Mouse (Mus musculus) lung, adult 2 months (tissue): Measurements from ENCODE around the gene Prtg. TPM values are rescaled to one million over a fixed set of nuclear protein-coding genes. Genes with fewer than 3 reads are reported as not detected.

Experiments used
- DNase-seq: peaks from one replicate; pipeline ENCODE4 v3.0.0; 2022
- H3K4me1 ChIP-seq: fragments of 200-500 bp; 2 replicates; pipeline ENCODE4 v1.6.1; 2011; ENCODE audit warnings: low read length; ENCODE audit not compliant: control insufficient read depth, insufficient read depth
- H3K4me3 ChIP-seq: fragments of 200-500 bp; replicated peaks from 2 replicates; pipeline ENCODE3; 2011; ENCODE audit warnings: low read depth, mild to moderate bottlenecking, control low read depth, low read length; ENCODE audit errors: extremely low read depth
- CTCF ChIP-seq: fragments of 200-500 bp; IDR thresholded peaks from 2 replicates; pipeline ENCODE4 v1.5.1; 2011; ENCODE audit warnings: mild to moderate bottlenecking, low read length, control low read depth; ENCODE audit not compliant: insufficient read depth
- POLR2A ChIP-seq: fragments of 200-500 bp; IDR thresholded peaks from 2 replicates; pipeline ENCODE4 v1.6.1; 2011; ENCODE audit warnings: low read depth, mild to moderate bottlenecking, control low read depth, low read length, borderline replicate concordance; ENCODE audit errors: extremely low read depth
- WGBS: fragments of 180-500 bp; shearing (Covaris S2); methylation state at CpG from one replicate; pipeline ENCODE4 v1.1.7; 2018; 5-methylcytosine and 5-hydroxymethylcytosine counted together
- polyA plus RNA-seq: library from polyadenylated mRNA; depleted of rRNA; stranded (reverse); fragments of >200 nt; gene quantifications from 2 replicates; pipeline ENCODE4 v1.2.3, GENCODE M21; 2012

Gene Prtg
- polyA plus RNA-seq, 1 experiment = 0.04 TPM

GRCm38 (mm10) chr9:72782121-72782520, 24.6 kb upstream of the Prtg start:
- TF ChIP-seq POLR2A (no peak), CTCF (no peak)
- DNase-seq = no peak
- 33% methylated on average over 8 of the region's 8 CpGs for WGBS
- Histone ChIP-seq H3K4me3 (no peak overlapping the region), H3K4me1 (no peaks in the 10 kb centered on the region)

DNA sequence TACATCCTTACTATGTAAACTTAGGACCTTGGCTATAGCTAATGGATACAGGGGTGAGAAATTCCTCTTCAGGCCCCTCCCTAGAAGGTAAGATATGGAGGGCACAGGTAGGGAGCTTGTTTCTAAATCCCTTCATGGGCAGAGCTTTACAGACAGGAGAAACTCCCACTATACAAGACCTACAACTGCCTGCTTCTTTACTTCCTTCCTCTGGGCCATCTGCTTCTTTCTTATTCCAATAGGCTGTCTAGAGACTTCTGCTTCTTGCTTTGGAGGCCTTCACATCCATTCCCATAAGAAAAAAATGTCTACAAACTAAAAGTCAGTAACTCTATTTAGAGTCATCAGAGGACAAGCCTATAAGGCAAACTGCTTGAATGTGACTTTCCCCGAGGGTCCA, 18.9 kb upstream of the Prtg start:
- Histone ChIP-seq H3K4me1 (no peaks in the 10 kb centered on the region), H3K4me3 (no peak overlapping the region)
- DNase-seq = no peak
- TF ChIP-seq CTCF (no peak), POLR2A (no peak)
- 81% methylated on average over 1 of the region's 1 CpGs for WGBS

DNA sequence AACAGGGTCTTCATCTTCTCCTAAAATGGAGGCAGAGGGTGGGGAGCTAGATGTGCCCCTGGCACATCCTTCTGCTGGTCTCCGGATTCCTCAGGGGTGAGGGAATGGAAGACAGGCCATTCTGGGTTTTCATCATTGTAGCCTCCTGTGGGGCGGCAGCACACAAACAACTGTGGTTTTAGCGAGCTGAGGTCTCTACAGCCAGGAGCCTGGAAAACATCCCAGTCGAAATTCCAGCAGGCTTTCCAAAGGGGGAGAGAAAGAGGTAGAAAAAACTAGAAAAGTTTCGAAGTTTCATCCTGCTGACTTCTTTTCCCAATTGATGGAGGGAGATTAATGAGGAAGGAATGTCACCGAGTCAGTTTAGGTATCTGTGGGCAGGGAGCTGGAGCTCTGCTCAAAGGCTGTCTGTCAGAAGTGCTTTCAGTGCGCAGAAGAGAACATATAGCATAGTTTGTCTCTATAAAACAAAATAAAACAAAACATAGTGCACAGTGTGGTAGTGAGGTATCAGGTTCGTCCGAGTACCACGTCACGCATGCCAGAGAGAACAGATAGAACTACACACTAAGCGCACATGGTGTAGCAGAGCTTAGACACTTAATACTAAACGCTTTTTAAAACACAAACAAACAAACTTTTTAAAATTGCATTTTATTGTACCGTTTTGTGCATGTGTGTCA, 16.0 kb upstream of the Prtg start:
- no peak overlapping the region for H3K4me3 ChIP-seq
- no peak for DNase-seq
- WGBS = 57% methylated on average over 14 of the region's 14 CpGs
- TF ChIP-seq CTCF (no peak), POLR2A (no peak)
- no peaks in the 10 kb centered on the region for H3K4me1 ChIP-seq

- Histone ChIP-seq H3K4me1 (no peaks in the 10 kb centered on the region), H3K4me3 (no peak overlapping the region)
- TF ChIP-seq CTCF (no peak), POLR2A (no peak)
- no peak for DNase-seq
- WGBS = 25% methylated on average over 10 of the region's 10 CpGs
Measured at GRCm38 (mm10) chr9:72791213-72791582, 15.5 kb upstream of the Prtg start.

DNA sequence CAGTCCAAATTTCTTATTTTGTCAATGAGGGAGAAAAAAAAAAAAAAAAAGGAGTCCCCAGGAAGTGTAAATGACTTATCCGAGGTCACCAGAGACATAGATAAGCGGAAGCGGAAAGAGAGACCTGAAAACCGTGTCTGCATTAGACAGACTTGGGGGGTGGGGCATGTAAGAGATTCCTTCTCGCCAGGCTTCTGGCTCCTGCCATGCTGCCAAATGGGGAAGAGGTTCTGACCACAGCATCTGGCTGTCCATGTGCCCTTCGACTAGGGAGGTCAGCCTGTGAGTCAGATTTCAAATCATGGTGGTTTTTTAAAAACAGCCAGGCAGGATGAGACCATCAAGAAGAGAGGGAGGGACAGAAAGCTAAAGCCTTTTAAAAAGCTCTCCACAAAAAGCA, 15.0 kb upstream of the Prtg start:
- Histone ChIP-seq H3K4me1 (no peaks in the 10 kb centered on the region), H3K4me3 (no peak overlapping the region)
- TF ChIP-seq CTCF (no peak), POLR2A (no peak)
- WGBS = 22% methylated on average over 6 of the region's 6 CpGs
- DNase-seq = no peak

GRCm38 (mm10) chr9:72795243-72795642, 11.4 kb upstream of the Prtg start:
- Histone ChIP-seq H3K4me3 (no peak overlapping the region), H3K4me1 (no peaks in the 10 kb centered on the region)
- DNase-seq = no peak
- WGBS = 83% methylated on average over 3 of the region's 3 CpGs
- TF ChIP-seq CTCF (no peak), POLR2A (no peak)

- Histone ChIP-seq H3K4me3 (peak overlapping the region; percentile 21), H3K4me1 (no peaks in the 10 kb centered on the region)
- WGBS = 31% methylated on average over 9 of the region's 9 CpGs
- TF ChIP-seq POLR2A (no peak), CTCF (no peak)
- peak; percentile 41 for DNase-seq
Measured at GRCm38 (mm10) chr9:72797136-72797621, 9.5 kb upstream of the Prtg start.

GRCm38 (mm10) chr9:72803280-72803679, 3.4 kb upstream of the Prtg start:
- 66% methylated on average over 4 of the region's 4 CpGs for WGBS
- no peak for DNase-seq
- Histone ChIP-seq H3K4me3 (no peak overlapping the region), H3K4me1 (no peaks in the 10 kb centered on the region)
- TF ChIP-seq POLR2A (no peak), CTCF (no peak)

DNA sequence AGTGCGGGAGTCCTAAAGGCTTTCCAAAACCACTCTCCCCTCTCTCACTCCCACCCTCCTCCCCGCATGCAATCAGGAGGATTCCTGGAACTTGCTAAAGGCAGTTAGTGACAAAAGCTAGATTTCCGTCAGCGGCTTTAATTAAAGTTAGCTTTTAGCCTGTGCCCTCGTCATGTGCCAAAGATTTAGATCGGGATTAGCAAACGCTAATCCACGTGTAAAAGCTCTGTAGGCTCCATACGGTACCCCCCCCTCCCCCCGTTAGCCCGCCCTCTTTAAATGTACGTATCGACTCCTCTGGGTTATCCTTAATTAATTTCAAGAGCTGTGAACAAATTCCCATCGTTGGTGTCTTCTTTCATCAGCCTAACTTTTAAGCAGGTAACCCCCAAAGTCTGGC, 528 bp upstream of the Prtg start:
- DNase-seq = no peak
- H3K4me3 ChIP-seq = no peak overlapping the region
- TF ChIP-seq POLR2A (no peak), CTCF (no peak)
- WGBS = 56% methylated on average over 14 of the region's 14 CpGs
- no peaks in the 10 kb centered on the region for H3K4me1 ChIP-seq

- DNase-seq = no peak
Measured at GRCm38 (mm10) chr9:72807420-72808005, 839 bp downstream of the Prtg start.

More at GRCm38 (mm10) chr9:72807420-72808005, 839 bp downstream of the Prtg start:
- WGBS = under 1% methylated on average over 52 of the region's 52 CpGs
- Histone ChIP-seq H3K4me3 (peak overlapping the region; percentile 50), H3K4me1 (no peaks in the 10 kb centered on the region)
- TF ChIP-seq CTCF (no peak), POLR2A (no peak)
